Mouse (Mus musculus): ENCODE results near the gene Aldh3a1.

- TF ChIP-seq TAL1 (IDR thresholded peaks at IDR 0.05; ENCODE audit: low read length): no peak
- peak in 2 of 3 experiments; percentile 9 to 44; a peak in 2 of 6 replicates for TF ChIP-seq CTCF (IDR thresholded peaks at IDR 0.05 in 2 of 3, conservative IDR thresholded peaks at IDR 0.05 in 1 of 3; ENCODE audit: control insufficient read depth in 1 of 3, insufficient read depth in 1 of 3, low read depth in 2 of 3, low read length in 3 of 3, poor library complexity in 1 of 3, severe bottlenecking in 1 of 3)
- no peak for TF ChIP-seq MEF2A (IDR thresholded peaks at IDR 0.05; ENCODE audit: extremely low read depth, insufficient replicate concordance, low read depth, low read length, poor library complexity, severe bottlenecking)
- no peak for TF ChIP-seq POLR2A (IDR thresholded peaks at IDR 0.05; ENCODE audit: control insufficient read depth in 1 of 2, insufficient read depth in 1 of 2, low read depth in 1 of 2, low read length in 2 of 2, poor library complexity in 1 of 2)
- TF ChIP-seq ZKSCAN1 (IDR thresholded peaks at IDR 0.05; ENCODE audit: low read depth, low read length): no peak
- no peak for TF ChIP-seq TBP (IDR thresholded peaks at IDR 0.05; ENCODE audit: low read depth, low read length)
- no peak for TF ChIP-seq GATA1 (IDR thresholded peaks at IDR 0.05; ENCODE audit: low read depth, low read length)
- TF ChIP-seq EP300 (IDR thresholded peaks at IDR 0.05; ENCODE audit: low read depth in 1 of 2, low read length in 2 of 2): no peak
- no peak for TF ChIP-seq MAFK (IDR thresholded peaks at IDR 0.05; ENCODE audit: borderline replicate concordance, low read depth, low read length)
- no peak for TF ChIP-seq UBTF (IDR thresholded peaks at IDR 0.05; ENCODE audit: borderline replicate concordance, insufficient read depth, low read depth, low read length)
- no peak for TF ChIP-seq ZMIZ1 (IDR thresholded peaks at IDR 0.05; ENCODE audit: low read depth, low read length)
Observed at GRCm38 (mm10) chr11:61220156-61220881, 13.0 kb downstream of the Aldh3a1 start.
